Mouse (Mus musculus) urinary bladder, postnatal 4 days (tissue): ENCODE measurements at regions not wholly inside any gene's neighbourhood (a gene's known extent, or its start where the extent isn't known, plus 50 kb on each side); places are given as distances from the start of the nearest gene placed in this dataset.

Experiments used
- DNase-seq, 2 experiments: peaks; one replicate each; pipeline ENCODE4 v3.0.0; 2021 to 2022; ENCODE audit warnings: low spot score in 2 of 2

GRCm38 (mm10) chr13:42507535-42507934 lies 172.9 kb upstream of the Phactr1 start:
- DNase-seq, result no peak

GRCm38 (mm10) chr13:42518686-42519085 lies 161.7 kb upstream of the Phactr1 start:
- no peak for DNase-seq

GRCm38 (mm10) chr13:42522553-42522952 lies 157.9 kb upstream of the Phactr1 start:
- DNase-seq, result no peak

- no peak for DNase-seq
These were observed 154.3 kb upstream of the Phactr1 start for GRCm38 (mm10) chr13:42526163-42526562.

GRCm38 (mm10) chr13:42526966-42527365 lies 153.5 kb upstream of the Phactr1 start:
- DNase-seq, result peak in 1 of 2 experiments; percentile 33

- no peak for DNase-seq
These were observed 152.3 kb upstream of the Phactr1 start for GRCm38 (mm10) chr13:42528169-42528568.

- DNase-seq, result no peak
These were observed 143.8 kb upstream of the Phactr1 start for GRCm38 (mm10) chr13:42536501-42537210.

- no peak for DNase-seq
These were observed 142.4 kb upstream of the Phactr1 start for GRCm38 (mm10) chr13:42538046-42538445.

GRCm38 (mm10) chr13:42544536-42545094 lies 135.8 kb upstream of the Phactr1 start:
- no peak for DNase-seq

GRCm38 (mm10) chr13:42546389-42546788 lies 134.0 kb upstream of the Phactr1 start:
- no peak for DNase-seq

GRCm38 (mm10) chr13:42546851-42547250 lies 133.6 kb upstream of the Phactr1 start:
- no peak for DNase-seq

GRCm38 (mm10) chr13:42549021-42549559 lies 131.3 kb upstream of the Phactr1 start:
- DNase-seq, result no peak

GRCm38 (mm10) chr13:42554961-42555360 lies 125.5 kb upstream of the Phactr1 start:
- DNase-seq, result no peak

- no peak for DNase-seq
These were observed 121.9 kb upstream of the Phactr1 start for GRCm38 (mm10) chr13:42558526-42558925.

GRCm38 (mm10) chr13:42561446-42561845 lies 119.0 kb upstream of the Phactr1 start:
- no peak for DNase-seq

- DNase-seq, result no peak
These were observed 114.9 kb upstream of the Phactr1 start for GRCm38 (mm10) chr13:42565291-42566058.

- no peak for DNase-seq
These were observed 109.6 kb upstream of the Phactr1 start for GRCm38 (mm10) chr13:42570600-42571348.

GRCm38 (mm10) chr13:42574189-42574588 lies 106.2 kb upstream of the Phactr1 start:
- no peak for DNase-seq

GRCm38 (mm10) chr13:42575725-42576426 lies 104.5 kb upstream of the Phactr1 start:
- DNase-seq, result peak; percentile 61 to 78

GRCm38 (mm10) chr13:42579471-42579870 lies 101.0 kb upstream of the Phactr1 start:
- DNase-seq, result no peak

- DNase-seq, result no peak
These were observed 91.3 kb upstream of the Phactr1 start for GRCm38 (mm10) chr13:42589136-42589535.
